Mouse (Mus musculus) lung, postnatal 0 days (tissue): ENCODE data around the gene Tmco1.

Experiments
- CTCF ChIP-seq: IDR thresholded peaks from 2 replicates; pipeline ENCODE4 v1.5.1; 2016; ENCODE audit warnings: antibody characterized with exemption, mild to moderate bottlenecking
- EP300 ChIP-seq: IDR thresholded peaks from 2 replicates; pipeline ENCODE4 v1.6.1; 2016; ENCODE audit warnings: antibody characterized with exemption, mild to moderate bottlenecking, control low read depth

GRCm38 (mm10) chr1:167261750-167262149 lies 46.4 kb upstream of the Tmco1 start:
- TF ChIP-seq CTCF (no peak), EP300 (no peak)
